Comparison of ENCODE assay signal across 23 mouse cellular contexts in genomic region chr14:120924044-120924443, GRCm38 (mm10). TPM values are rescaled to one million over a fixed set of nuclear protein-coding genes. Genes with fewer than 3 reads are reported as not detected.
DNase-seq lines count a peak whose midpoint lies in the region; ATAC-seq and TF ChIP-seq lines count a peak whose summit lies in the region.
"Had no signal": no experiment of that assay in that cellular context is flagged by ENCODE, and none has a peak within 500 bp of the region (broad histone marks: within the 10 kb centered on the region; RNA-seq: fewer than 3 reads in every experiment).

No protein-coding gene starts in this region.

- H3K4me1 ChIP-seq in bone marrow macrophage, adult 2 months (ENCODE audit: control insufficient read depth, insufficient read depth, low read length): peaks cover 25% of the 10 kb centered on the region
- H3K4me1 ChIP-seq in limb, embryonic 14.5 days (ENCODE audit: control insufficient read depth, insufficient read depth, low read length): no peaks in the 10 kb centered on the region
- H3K4me1 ChIP-seq: embryonic facial prominence, embryonic 13.5 days; embryonic facial prominence, embryonic 15.5 days; forebrain, embryonic 10.5 days; forebrain, embryonic 12.5 days had no signal

- TF ChIP-seq POLR2A in bone marrow macrophage, adult 2 months (IDR thresholded peaks at IDR 0.05; ENCODE audit: borderline replicate concordance, low read depth, low read length): no peak
- no peak for TF ChIP-seq POLR2A in limb, embryonic 14.5 days (IDR thresholded peaks at IDR 0.05; ENCODE audit: borderline replicate concordance, extremely low read depth, insufficient read depth, insufficient read length)

- no peak overlapping the region for H3K4me3 ChIP-seq in bone marrow macrophage, adult 2 months (ENCODE audit: insufficient read depth, low read length)
- no peak overlapping the region for H3K4me3 ChIP-seq in limb, embryonic 14.5 days (replicated peaks; ENCODE audit: low read length)
- no peak overlapping the region for H3K4me3 ChIP-seq in gastrocnemius, adult 2 months
- H3K4me3 ChIP-seq: embryonic facial prominence, embryonic 13.5 days; embryonic facial prominence, embryonic 15.5 days; erythroblast, embryonic 14.5 days; forebrain, embryonic 10.5 days; forebrain, embryonic 12.5 days had no signal

- intact Hi-C loops in gastrocnemius, adult 2 months (cut with DNase I): no loop called here

- no peak overlapping the region for H3K9ac ChIP-seq in limb, embryonic 14.5 days (ENCODE audit: low read depth, low read length, severe bottlenecking)
- H3K9ac ChIP-seq: embryonic facial prominence, embryonic 13.5 days; embryonic facial prominence, embryonic 15.5 days; forebrain, embryonic 12.5 days had no signal

- no peak overlapping the region for H3K4me2 ChIP-seq in limb, embryonic 14.5 days (replicated peaks; ENCODE audit: low read depth, low read length, severe bottlenecking)
- H3K4me2 ChIP-seq: embryonic facial prominence, embryonic 13.5 days; embryonic facial prominence, embryonic 15.5 days; forebrain, embryonic 12.5 days had no signal

- ATAC-seq in limb, embryonic 14.5 days (ENCODE audit: low FRiP score, low read depth): peak; percentile 68; the same call in 1 of the 2 replicates
- ATAC-seq: forebrain, embryonic 14.5 days; forebrain, embryonic 16.5 days had no signal

- no peak for TF ChIP-seq CTCF in bone marrow macrophage, adult 2 months (IDR thresholded peaks at IDR 0.05; ENCODE audit: low read depth, low read length)
- TF ChIP-seq CTCF in gastrocnemius, adult 2 months (IDR thresholded peaks at IDR 0.05): no peak

- peak; percentile 33 for DNase-seq in forelimb bud, embryonic 11.5 days (ENCODE audit: low read depth, low spot score)
- peak; percentile 29 for DNase-seq in limb, embryonic 14.5 days (ENCODE audit: low spot score)
- no peak for DNase-seq in lung, adult 18-20 months
- DNase-seq in gastrocnemius, adult 8-10 months (ENCODE audit: low spot score in 2 of 2): no peak
- DNase-seq in gastrocnemius, adult 2 months: no peak
- DNase-seq: adrenal gland, adult 8-10 months; adrenal gland, postnatal 14 days; adrenal gland, postnatal 36 days; cerebellum, adult 11 months; cerebellum, adult 18-20 months; cerebellum, adult 8-10 months; cerebellum, adult 9-11 months; cerebellum, postnatal 14 days; cerebellum, postnatal 36 days; embryo, embryonic 11 days had no signal

- H3K36me3 ChIP-seq in limb, embryonic 14.5 days (ENCODE audit: control insufficient read depth, insufficient read depth, low read length): peaks cover 88% of the 10 kb centered on the region

- no peaks in the 10 kb centered on the region for H3K9me3 ChIP-seq in limb, embryonic 14.5 days (ENCODE audit: control insufficient read depth, low read length)
- H3K9me3 ChIP-seq: embryonic facial prominence, embryonic 13.5 days; embryonic facial prominence, embryonic 15.5 days; forebrain, embryonic 10.5 days; forebrain, embryonic 12.5 days had no signal

- H3K27ac ChIP-seq in bone marrow macrophage, adult 2 months (ENCODE audit: insufficient read depth, low read depth, low read length): peak overlapping the region; percentile 48
- no peak overlapping the region for H3K27ac ChIP-seq in limb, embryonic 14.5 days (replicated peaks; ENCODE audit: low read depth, low read length)
- no peak overlapping the region for H3K27ac ChIP-seq in gastrocnemius, adult 2 months
- H3K27ac ChIP-seq: embryonic facial prominence, embryonic 13.5 days; embryonic facial prominence, embryonic 15.5 days; forebrain, embryonic 10.5 days; forebrain, embryonic 12.5 days had no signal

- H3K27me3 ChIP-seq in limb, embryonic 14.5 days (ENCODE audit: control insufficient read depth, insufficient read depth, low read length): no peaks in the 10 kb centered on the region
- H3K27me3 ChIP-seq: embryonic facial prominence, embryonic 13.5 days; embryonic facial prominence, embryonic 15.5 days; forebrain, embryonic 12.5 days had no signal

- 40% methylated on average over 4 of the region's 4 CpGs for WGBS in limb, embryonic 14.5 days

RNA-seq across cellular contexts. Expression of gene Ipo5, which starts 13.0 kb away (rescaled TPM):
- polyA plus RNA-seq in bone marrow macrophage, adult 2 months (2012; ENCODE audit: insufficient read depth, insufficient read length, missing spikeins): 39.8 and 47.3 TPM in 2 replicates
- polyA plus RNA-seq in limb, embryonic 14.5 days (2012; rRNA removed): 69.1 and 85.0 TPM in 2 replicates
- polyA plus RNA-seq in limb, embryonic 14.5 days (2014; fragmentation: Nextera tagmentation; extraction: Ambion mirVana): 95.2 and 99.2 TPM in 2 replicates
- total RNA-seq in gastrocnemius, adult 8-10 months (2022): 100 to 1,000 TPM; 124 to 128 (median 124) TPM
- total RNA-seq in gastrocnemius, adult 2 months (2021): 100 to 1,000 TPM; 111 to 122 TPM

Comparison
In these comparisons a context has a peak if more than half of its experiments do, and no peak if none do; other contexts are left out.
1. DNase-seq: peak in forelimb bud, embryonic 11.5 days (single experiment) and limb, embryonic 14.5 days (single experiment); none in lung, adult 18-20 months (0 of 2), gastrocnemius, adult 8-10 months (0 of 2) and gastrocnemius, adult 2 months (single experiment).